Mouse (Mus musculus) CH12.LX (cell line): ENCODE measurements around the gene Ttc25. TPM values are rescaled to one million over a fixed set of nuclear protein-coding genes. Genes with fewer than 3 reads are reported as not detected.

Experiments used
- DNase-seq: peaks from one replicate; pipeline ENCODE4 v3.0.0-alpha.2; 2013; ENCODE audit errors: extremely low read depth
- H3K27ac ChIP-seq: 2 replicates; pipeline ENCODE4 v1.5.1; 2012; ENCODE audit warnings: low read depth, mild to moderate bottlenecking, control low read depth, moderate library complexity; ENCODE audit not compliant: insufficient read depth
- H3K27me3 ChIP-seq: replicated peaks from 2 replicates; pipeline ENCODE3; 2012; ENCODE audit warnings: inconsistent platforms
- H3K36me3 ChIP-seq, 2 experiments: replicated peaks in 1 of 2; 2 replicates each; pipeline versions ENCODE3 to v1.6.1; 2012; ENCODE audit warnings: inconsistent platforms in 1 of 2, low read length in 1 of 2, mild to moderate bottlenecking in 1 of 2, mixed read lengths in 1 of 2, moderate library complexity in 1 of 2; ENCODE audit not compliant: control insufficient read depth in 1 of 2, insufficient read depth in 1 of 2
- H3K4me1 ChIP-seq, 2 experiments: 2 replicates each; pipeline ENCODE4 v1.6.1; 2012; ENCODE audit warnings: inconsistent platforms in 1 of 2, moderate library complexity in 1 of 2; ENCODE audit not compliant: insufficient read depth in 2 of 2, control insufficient read depth in 1 of 2
- H3K4me2 ChIP-seq: 2 replicates; pipeline ENCODE4 v1.6.1; 2012; ENCODE audit warnings: low read depth, mild to moderate bottlenecking, control low read depth; ENCODE audit not compliant: poor library complexity, insufficient read depth, severe bottlenecking
- H3K4me3 ChIP-seq, 3 experiments: fragments of 150-350 bp in 1 of 3; sonication (generic) in 1 of 3; replicated peaks in 1 of 3; 2 replicates each; pipeline versions ENCODE3 to v1.5.1; 2011 to 2012; ENCODE audit warnings: low read depth in 2 of 3, low read length in 2 of 3, mild to moderate bottlenecking in 2 of 3, moderate library complexity in 2 of 3, control low read depth in 1 of 3, improper control_type of control experiment in 1 of 3, inconsistent platforms in 1 of 3, mixed read lengths in 1 of 3; ENCODE audit not compliant: poor library complexity in 1 of 3
- H3K79me2 ChIP-seq: replicated peaks from 2 replicates; pipeline ENCODE4 v1.6.1; 2012; ENCODE audit warnings: mild to moderate bottlenecking, moderate library complexity; ENCODE audit not compliant: control insufficient read depth, poor library complexity, insufficient read depth, severe bottlenecking; ENCODE audit errors: extremely low read depth
- H3K9ac ChIP-seq: 2 replicates; pipeline ENCODE4 v1.6.1; 2012; ENCODE audit warnings: low read depth, mild to moderate bottlenecking, control low read depth, moderate library complexity; ENCODE audit not compliant: insufficient read depth
- H3K9me3 ChIP-seq: replicated peaks from 2 replicates; pipeline ENCODE3; 2012; ENCODE audit warnings: low read length, inconsistent platforms, mixed read lengths
- BHLHE40 ChIP-seq: IDR thresholded peaks from 2 replicates; pipeline ENCODE4 v1.6.1; 2011; ENCODE audit warnings: mild to moderate bottlenecking, low read depth, low read length, improper control_type of control experiment
- CHD1 ChIP-seq: IDR thresholded peaks from 2 replicates; pipeline ENCODE4 v1.6.1; 2012; ENCODE audit warnings: low read depth, low read length, improper control_type of control experiment, inconsistent platforms
- CTCF ChIP-seq, 2 experiments: IDR thresholded peaks in 1 of 2; conservative IDR thresholded peaks in 1 of 2; 2 replicates each; pipeline ENCODE4 v1.5.1; 2011 to 2012; ENCODE audit warnings: low read depth in 2 of 2, low read length in 2 of 2, improper control_type of control experiment in 1 of 2, inconsistent platforms in 1 of 2, mild to moderate bottlenecking in 1 of 2, moderate library complexity in 1 of 2
- E2F4 ChIP-seq: IDR thresholded peaks from 2 replicates; pipeline ENCODE4 v1.6.1; 2011; ENCODE audit warnings: low read depth, low read length, improper control_type of control experiment; ENCODE audit not compliant: insufficient replicate concordance
- ELF1 ChIP-seq: IDR thresholded peaks from 2 replicates; pipeline ENCODE4 v1.6.1; 2014; ENCODE audit warnings: low read depth, mild to moderate bottlenecking, inconsistent platforms, low read length, improper control_type of control experiment
- EP300 ChIP-seq: IDR thresholded peaks from 2 replicates; pipeline ENCODE4 v1.6.1; 2011; ENCODE audit warnings: low read length, improper control_type of control experiment
- ETS1 ChIP-seq: conservative IDR thresholded peaks from 2 replicates; pipeline ENCODE4 v1.6.1; 2012; ENCODE audit warnings: low read depth, mild to moderate bottlenecking, inconsistent platforms, low read length, improper control_type of control experiment, moderate library complexity
- GABPA ChIP-seq: IDR thresholded peaks from 2 replicates; pipeline ENCODE4 v1.6.1; 2012; ENCODE audit warnings: low read depth, low read length, improper control_type of control experiment, inconsistent platforms; ENCODE audit not compliant: insufficient replicate concordance
- HCFC1 ChIP-seq: IDR thresholded peaks from 2 replicates; pipeline ENCODE4 v1.6.1; 2012; ENCODE audit warnings: low read depth, mild to moderate bottlenecking, inconsistent platforms, low read length, improper control_type of control experiment
- IRF4 ChIP-seq: IDR thresholded peaks from 2 replicates; pipeline ENCODE4 v1.6.1; 2014; ENCODE audit warnings: low read depth, mild to moderate bottlenecking, inconsistent platforms, low read length, improper control_type of control experiment
- KAT2A ChIP-seq: IDR thresholded peaks from 2 replicates; pipeline ENCODE4 v1.6.1; 2012; ENCODE audit warnings: low read length, improper control_type of control experiment, inconsistent platforms; ENCODE audit not compliant: insufficient replicate concordance
- MAFK ChIP-seq: IDR thresholded peaks from 2 replicates; pipeline ENCODE4 v1.6.1; 2011; ENCODE audit warnings: low read length, improper control_type of control experiment; ENCODE audit not compliant: insufficient replicate concordance
- MAX ChIP-seq: IDR thresholded peaks from 2 replicates; pipeline ENCODE4 v1.6.1; 2011; ENCODE audit warnings: low read length, improper control_type of control experiment
- MAZ ChIP-seq: IDR thresholded peaks from 2 replicates; pipeline ENCODE4 v1.6.1; 2012; ENCODE audit warnings: low read depth, mild to moderate bottlenecking, inconsistent platforms, low read length, improper control_type of control experiment, moderate library complexity
- MEF2A ChIP-seq: IDR thresholded peaks from 2 replicates; pipeline ENCODE4 v1.6.1; 2014; ENCODE audit warnings: low read depth, mild to moderate bottlenecking, inconsistent platforms, low read length, improper control_type of control experiment, borderline replicate concordance
- MXI1 ChIP-seq: IDR thresholded peaks from 2 replicates; pipeline ENCODE4 v1.6.1; 2011; ENCODE audit warnings: mild to moderate bottlenecking, low read depth, low read length, improper control_type of control experiment
- MYC ChIP-seq: IDR thresholded peaks from 2 replicates; pipeline ENCODE4 v1.6.1; 2011; ENCODE audit warnings: low read depth, mild to moderate bottlenecking, improper control_type of control experiment, low read length
- NELFE ChIP-seq: IDR thresholded peaks from 2 replicates; pipeline ENCODE4 v1.6.1; 2011; ENCODE audit warnings: low read depth, low read length, improper control_type of control experiment
- NRF1 ChIP-seq: IDR thresholded peaks from 2 replicates; pipeline ENCODE4 v1.6.1; 2014; ENCODE audit warnings: low read depth, mild to moderate bottlenecking, inconsistent platforms, low read length, improper control_type of control experiment, moderate library complexity
- PAX5 ChIP-seq: IDR thresholded peaks from 2 replicates; pipeline ENCODE4 v1.6.1; 2012; ENCODE audit warnings: low read length, inconsistent platforms, mixed read lengths
- POLR2A ChIP-seq: IDR thresholded peaks from 2 replicates; pipeline ENCODE4 v1.6.1; 2011; ENCODE audit warnings: low read depth, mild to moderate bottlenecking, improper control_type of control experiment, low read length
- POLR2AphosphoS2 ChIP-seq: IDR thresholded peaks from 2 replicates; pipeline ENCODE4 v1.6.1; 2011; ENCODE audit warnings: low read depth, low read length, improper control_type of control experiment
- RAD21 ChIP-seq: IDR thresholded peaks from 2 replicates; pipeline ENCODE4 v1.6.1; 2011; ENCODE audit warnings: low read depth, mild to moderate bottlenecking, low read length, improper control_type of control experiment, moderate library complexity
- RCOR1 ChIP-seq: conservative IDR thresholded peaks from 2 replicates; pipeline ENCODE4 v1.6.1; 2012; ENCODE audit warnings: low read depth, mild to moderate bottlenecking, inconsistent platforms, low read length, improper control_type of control experiment
- SIN3A ChIP-seq: IDR thresholded peaks from 2 replicates; pipeline ENCODE4 v1.6.1; 2012; ENCODE audit warnings: low read length, improper control_type of control experiment, inconsistent platforms
- SMC3 ChIP-seq: IDR thresholded peaks from 2 replicates; pipeline ENCODE4 v1.6.1; 2011; ENCODE audit warnings: low read depth, low read length, improper control_type of control experiment
- TBP ChIP-seq: conservative IDR thresholded peaks from 2 replicates; pipeline ENCODE4 v1.6.1; 2011; ENCODE audit warnings: low read depth, low read length, improper control_type of control experiment
- TCF12 ChIP-seq: IDR thresholded peaks from 2 replicates; pipeline ENCODE4 v1.6.1; 2014; ENCODE audit warnings: low read depth, mild to moderate bottlenecking, inconsistent platforms, low read length, improper control_type of control experiment
- UBTF ChIP-seq: IDR thresholded peaks from 2 replicates; pipeline ENCODE4 v1.6.1; 2012; ENCODE audit warnings: low read depth, mild to moderate bottlenecking, inconsistent platforms, low read length, improper control_type of control experiment, moderate library complexity
- USF2 ChIP-seq: conservative IDR thresholded peaks from 2 replicates; pipeline ENCODE4 v1.6.1; 2011; ENCODE audit warnings: low read depth, low read length, improper control_type of control experiment
- ZC3H11A ChIP-seq: IDR thresholded peaks from 2 replicates; pipeline ENCODE4 v1.6.1; 2012; ENCODE audit warnings: low read depth, mild to moderate bottlenecking, inconsistent platforms, low read length, improper control_type of control experiment
- ZMIZ1 ChIP-seq: IDR thresholded peaks from 2 replicates; pipeline ENCODE4 v1.6.1; 2012; ENCODE audit warnings: low read depth, mild to moderate bottlenecking, inconsistent platforms, low read length, improper control_type of control experiment
- ZNF384 ChIP-seq: IDR thresholded peaks from 2 replicates; pipeline ENCODE4 v1.6.1; 2012; ENCODE audit warnings: low read depth, low read length, improper control_type of control experiment, inconsistent platforms
- dilution Hi-C: fragments of 300-500 bp; cut with MboI; formaldehyde crosslinking; loops from 2 replicates; pipeline ENCODE4 v1.14.3; 2020; ENCODE audit warnings: low sequenced_read_pairs; ENCODE audit not compliant: extremely low pct_unique_long_range_greater_than_20kb, extremely low pct_ligation_motif_present
- in situ Hi-C: fragments of 300-500 bp; cut with MboI; formaldehyde crosslinking; loops from 3 replicates; pipeline ENCODE4 v1.14.3; 2019; ENCODE audit warnings: low sequenced_read_pairs, low pct_ligation_motif_present, low pct_unique_long_range_greater_than_20kb, mixed read lengths
- polyA plus RNA-seq: library from polyadenylated mRNA; unstranded; fragments of >175 nt; gene quantifications from 2 replicates; pipeline ENCODE4 v1.2.1, GENCODE M21; 2012; ENCODE audit warnings: low read depth; ENCODE audit not compliant: insufficient read length
- total RNA-seq, 2 experiments: library from RNA; depleted of rRNA; stranded (reverse); fragments of 300-350 nt in 1 of 2; fragments of >200 nt in 1 of 2; gene quantifications; 2 replicates each; pipeline ENCODE4 v1.2.3; 2012 to 2014

Gene Ttc25
- total and polyA plus RNA-seq, 3 experiments = 0.51 to 12.8 (median 1.3) TPM

GRCm38 (mm10) chr11:100618761-100619484 is 73.5 kb downstream of the Ttc25 start, which contains the start of gene Nkiras2 (continued):
- no peak for TF ChIP-seq NRF1
- TF ChIP-seq SMC3 = no peak; the same call in 1 of the 2 replicates
- no peak for TF ChIP-seq IRF4
- TF ChIP-seq ELF1 = peak; percentile 60; the same call in 1 of the 2 replicates
- peak; percentile 73 for TF ChIP-seq MYC
- no peak for TF ChIP-seq GABPA
- TF ChIP-seq ZMIZ1 = no peak
- TF ChIP-seq MEF2A = no peak

DNA sequence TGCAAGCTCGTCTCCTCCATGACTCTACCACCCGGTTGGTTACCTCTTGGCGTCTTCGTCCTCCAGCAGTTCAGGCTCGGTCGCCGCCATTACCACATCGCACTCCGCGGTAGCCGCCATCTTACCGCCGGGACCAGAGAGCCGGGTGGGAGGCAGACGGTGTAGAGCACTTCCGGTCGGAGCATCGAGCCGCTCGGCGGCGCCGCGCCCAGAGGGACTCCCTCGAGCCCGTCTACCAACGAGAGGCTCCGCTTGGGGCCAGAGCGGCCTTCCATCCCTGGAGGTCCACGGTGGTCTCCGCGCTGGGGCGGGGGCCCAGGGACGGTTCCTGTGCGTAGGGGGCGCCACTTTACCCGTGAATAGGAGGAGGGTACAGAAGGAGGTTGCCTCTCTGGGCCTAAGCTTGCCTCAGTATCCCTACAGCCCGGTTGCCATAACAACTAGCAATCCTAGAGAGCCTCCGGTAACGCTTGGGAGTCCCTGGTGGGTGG is 74.1 kb downstream of the Ttc25 start:
- in situ Hi-C loops = no loop called here
- DNase-seq = peak; percentile 96
- TF ChIP-seq HCFC1 (peak; percentile 89), ELF1 (peak; percentile 89), BHLHE40 (no peak), POLR2A (peak; percentile 67; the same call in 1 of the 2 replicates), MAX (peak; percentile 80), KAT2A (peak; percentile 76; the same call in 1 of the 2 replicates), CHD1 (peak; percentile 89; the same call in 1 of the 2 replicates), NELFE (peak; percentile 94), RAD21 (no peak; the same call in 1 of the 2 replicates), CTCF (conservative IDR thresholded peaks at IDR 0.05 in 1 of 2, IDR thresholded peaks at IDR 0.05 in 1 of 2; ENCODE audit: low read depth in 2 of 2, low read length in 2 of 2) (peak in 1 of 2 experiments; percentile 74; a peak in 2 of 4 replicates), MAFK (no peak), IRF4 (peak; percentile 80), ETS1 (no peak), USF2 (no peak), EP300 (no peak), SMC3 (peak; percentile 28; the same call in 1 of the 2 replicates), NRF1 (peak; percentile 80), SIN3A (peak; percentile 96), UBTF (peak; percentile 95), POLR2AphosphoS2 (peak; percentile 92), MAZ (peak; percentile 42), TCF12 (peak; percentile 97), ZC3H11A (peak; percentile 59), E2F4 (no peak), TBP (peak; percentile 79; the same call in 1 of the 2 replicates), PAX5 (no peak), MXI1 (peak; percentile 86), MEF2A (peak; percentile 92), MYC (peak; percentile 35), ZMIZ1 (peak; percentile 92), GABPA (peak; percentile 80), ZNF384 (no peak), RCOR1 (peak; percentile 77; the same call in 1 of the 2 replicates)
- TF ChIP-seq, all 38 proteins: peak for 24
- Histone ChIP-seq H3K4me2 (peak overlapping the region; percentile 78; the same call in 1 of the 2 replicates), H3K27me3 (no peaks in the 10 kb centered on the region), H3K79me2 (peaks cover 49% of the 10 kb centered on the region), H3K9ac (peak overlapping the region; percentile 97), H3K4me1 (peaks cover 13 to 68% of the 10 kb centered on the region in 2 experiments), H3K36me3 (peaks cover 10 to 37% of the 10 kb centered on the region in 2 experiments), H3K27ac (peak overlapping the region; percentile 87), H3K4me3 (peak overlapping the region; percentile 83 to 91 (median 84)), H3K9me3 (no peaks in the 10 kb centered on the region)
- dilution Hi-C loops = no loop called here
